Mouse (Mus musculus) MEL (cell line): ENCODE data around the gene Pigb. TPM values are rescaled to one million over a fixed set of nuclear protein-coding genes. Genes with fewer than 3 reads are reported as not detected.

Source experiments
- DNase-seq: peaks from one replicate; pipeline ENCODE4 v3.0.0; 2011; ENCODE audit warnings: low read depth, low spot score
- H3K27ac ChIP-seq: 2 replicates; pipeline ENCODE4 v1.5.1; 2012; ENCODE audit warnings: low read depth, mild to moderate bottlenecking, control low read depth, low read length, moderate library complexity; ENCODE audit not compliant: control insufficient read depth
- H3K27me3 ChIP-seq, 2 experiments: fragments of 150-350 bp in 1 of 2; sonication (generic) in 1 of 2; 2 replicates each; pipeline ENCODE4 v1.6.1; 2012; ENCODE audit warnings: low read length in 2 of 2, mild to moderate bottlenecking in 2 of 2, improper control_type of control experiment in 1 of 2, moderate library complexity in 1 of 2; ENCODE audit not compliant: insufficient read depth in 2 of 2, control insufficient read depth in 1 of 2
- H3K36me3 ChIP-seq, 2 experiments: 2 replicates each; pipeline ENCODE4 v1.6.1; 2012 to 2014; ENCODE audit warnings: low read length in 2 of 2, improper control_type of control experiment in 1 of 2, inconsistent platforms in 1 of 2, mild to moderate bottlenecking in 1 of 2; ENCODE audit not compliant: insufficient read depth in 2 of 2, control insufficient read depth in 1 of 2
- H3K4me1 ChIP-seq, 2 experiments: fragments of 150-350 bp in 1 of 2; sonication (generic) in 1 of 2; 2 replicates each; pipeline ENCODE4 v1.6.1; 2012; ENCODE audit warnings: low read length in 2 of 2, improper control_type of control experiment in 1 of 2, mild to moderate bottlenecking in 1 of 2; ENCODE audit not compliant: insufficient read depth in 2 of 2, control insufficient read depth in 1 of 2
- H3K4me3 ChIP-seq, 2 experiments: fragments of 150-350 bp in 1 of 2; sonication (generic) in 1 of 2; 2 replicates each; pipeline ENCODE4 v1.5.1; 2012; ENCODE audit warnings: low read depth in 2 of 2, low read length in 2 of 2, mild to moderate bottlenecking in 2 of 2, moderate library complexity in 2 of 2, control low read depth in 1 of 2, improper control_type of control experiment in 1 of 2; ENCODE audit not compliant: control insufficient read depth in 1 of 2, insufficient read depth in 1 of 2
- H3K79me2 ChIP-seq: 2 replicates; pipeline ENCODE4 v1.6.1; 2012; ENCODE audit warnings: mild to moderate bottlenecking, low read length, moderate library complexity; ENCODE audit not compliant: control insufficient read depth, poor library complexity, insufficient read depth
- H3K9ac ChIP-seq: 2 replicates; pipeline ENCODE4 v1.6.1; 2012; ENCODE audit warnings: low read depth, mild to moderate bottlenecking, control low read depth, low read length, moderate library complexity; ENCODE audit not compliant: control insufficient read depth, poor library complexity, severe bottlenecking
- H3K9me3 ChIP-seq: fragments of 150-350 bp; sonication (generic); replicated peaks from 2 replicates; pipeline ENCODE4 v1.6.1; 2012; ENCODE audit warnings: mild to moderate bottlenecking, low read length, improper control_type of control experiment, moderate library complexity; ENCODE audit not compliant: insufficient read depth
- BHLHE40 ChIP-seq: IDR thresholded peaks from 2 replicates; pipeline ENCODE4 v1.6.1; 2012; ENCODE audit warnings: low read depth, mild to moderate bottlenecking, inconsistent platforms, low read length, improper control_type of control experiment, borderline replicate concordance
- CTCF ChIP-seq, 3 experiments: IDR thresholded peaks in 2 of 3; conservative IDR thresholded peaks in 1 of 3; 2 replicates each; pipeline ENCODE4 v1.5.1; 2011 to 2012; ENCODE audit warnings: low read length in 3 of 3, low read depth in 2 of 3, mild to moderate bottlenecking in 2 of 3, improper control_type of control experiment in 1 of 3, inconsistent platforms in 1 of 3, mixed read lengths in 1 of 3, moderate library complexity in 1 of 3; ENCODE audit not compliant: control insufficient read depth in 1 of 3, insufficient read depth in 1 of 3, poor library complexity in 1 of 3, severe bottlenecking in 1 of 3
- E2F4 ChIP-seq: IDR thresholded peaks from 2 replicates; pipeline ENCODE4 v1.6.1; 2011; ENCODE audit warnings: low read depth, low read length, improper control_type of control experiment, borderline replicate concordance
- GATA1 ChIP-seq: IDR thresholded peaks from 2 replicates; pipeline ENCODE4 v1.6.1; 2011; ENCODE audit warnings: low read depth, low read length, improper control_type of control experiment
- HCFC1 ChIP-seq: IDR thresholded peaks from 2 replicates; pipeline ENCODE4 v1.6.1; 2012; ENCODE audit warnings: low read depth, mild to moderate bottlenecking, inconsistent platforms, low read length, improper control_type of control experiment, moderate library complexity
- JUND ChIP-seq: IDR thresholded peaks from 2 replicates; pipeline ENCODE4 v1.6.1; 2011; ENCODE audit warnings: low read depth, mild to moderate bottlenecking, improper control_type of control experiment, low read length
- MAFK ChIP-seq: IDR thresholded peaks from 2 replicates; pipeline ENCODE4 v1.6.1; 2011; ENCODE audit warnings: low read depth, mild to moderate bottlenecking, low read length, improper control_type of control experiment, borderline replicate concordance
- MXI1 ChIP-seq: IDR thresholded peaks from 2 replicates; pipeline ENCODE4 v1.6.1; 2011; ENCODE audit warnings: mild to moderate bottlenecking, low read depth, low read length, improper control_type of control experiment
- MYB ChIP-seq: IDR thresholded peaks from 2 replicates; pipeline ENCODE4 v1.6.1; 2011; ENCODE audit warnings: mild to moderate bottlenecking, low read depth, low read length, improper control_type of control experiment
- MYC ChIP-seq: IDR thresholded peaks from 2 replicates; pipeline ENCODE4 v1.6.1; 2011; ENCODE audit warnings: low read depth, mild to moderate bottlenecking, low read length, improper control_type of control experiment, moderate library complexity
- RAD21 ChIP-seq: IDR thresholded peaks from 2 replicates; pipeline ENCODE4 v1.6.1; 2011; ENCODE audit warnings: mild to moderate bottlenecking, low read depth, low read length, improper control_type of control experiment
- TBP ChIP-seq: IDR thresholded peaks from 2 replicates; pipeline ENCODE4 v1.8.0; 2011; ENCODE audit warnings: low read depth, low read length, improper control_type of control experiment
- USF1 ChIP-seq: IDR thresholded peaks from 2 replicates; pipeline ENCODE4 v1.6.1; 2014; ENCODE audit warnings: low read depth, mild to moderate bottlenecking, inconsistent platforms, low read length, improper control_type of control experiment, moderate library complexity
- ZMIZ1 ChIP-seq: IDR thresholded peaks from 2 replicates; pipeline ENCODE4 v1.6.1; 2012; ENCODE audit warnings: low read depth, mild to moderate bottlenecking, inconsistent platforms, low read length, improper control_type of control experiment, moderate library complexity
- ZNF384 ChIP-seq: IDR thresholded peaks from 2 replicates; pipeline ENCODE4 v1.6.1; 2012; ENCODE audit warnings: low read depth, mild to moderate bottlenecking, inconsistent platforms, low read length, improper control_type of control experiment
- polyA plus RNA-seq, 2 experiments: library from polyadenylated mRNA; stranded (reverse) in 1 of 2; unstranded in 1 of 2; fragments of >175 nt in 1 of 2; fragments of >200 nt in 1 of 2; gene quantifications; 2 replicates each; pipeline versions ENCODE4 v1.2.1 to v1.2.4; 2012; ENCODE audit warnings: low replicate concordance in 2 of 2, low read depth in 1 of 2; ENCODE audit not compliant: insufficient read length in 2 of 2, insufficient read depth in 1 of 2, missing spikeins in 1 of 2
- total RNA-seq: library from RNA; depleted of rRNA; stranded (reverse); fragments of 300-350 nt; gene quantifications from 2 replicates; pipeline ENCODE4 v1.2.3, GENCODE M21; 2012; rRNA removed

Gene Pigb
- 3.5 and 3.7 TPM in 2 replicates for total RNA-seq
- 10 to 100 TPM in 1 of 2 experiments, not detected in 1; 12.0 TPM for polyA plus RNA-seq

GRCm38 (mm10) chr9:73040080-73040479 lies at the start of gene Pigb:
Gene Pigb, minus strand, starts transcription at chr9:73040378.
- H3K36me3 ChIP-seq: peaks cover 0 to 5% of the 10 kb centered on the region in 2 experiments; a peak in 1 of 4 replicates
- H3K4me3 ChIP-seq: peak within 1 kb of the TSS; percentile 85 to 93
- no peak; the same call in 1 of the 2 replicates for TF ChIP-seq ZMIZ1
- TF ChIP-seq ZNF384: no peak
- no peak for TF ChIP-seq JUND
- TF ChIP-seq E2F4: no peak
- no peak for TF ChIP-seq GATA1
- no peak for TF ChIP-seq HCFC1
- TF ChIP-seq USF1: no peak
- no peak for TF ChIP-seq MXI1
- TF ChIP-seq MAFK: no peak
- 0 out of 2 replicates have a peak, but pooled peaks have one; percentile 9 for TF ChIP-seq MYC
- TF ChIP-seq TBP: peak; percentile 44; the same call in 1 of the 2 replicates
- H3K27ac ChIP-seq: peak within 1 kb of the TSS; percentile 78
- H3K79me2 ChIP-seq: peaks cover 14% of the 10 kb centered on the region
- H3K4me1 ChIP-seq: peaks cover 0 to 9% of the 10 kb centered on the region in 2 experiments; a peak in 2 of 4 replicates
- H3K9me3 ChIP-seq: no peaks in the 10 kb centered on the region
- no peaks in the 10 kb centered on the region for H3K27me3 ChIP-seq
- peak within 1 kb of the TSS; percentile 95 for H3K9ac ChIP-seq
- DNase-seq: peak; percentile 50

GRCm38 (mm10) chr9:73089222-73089920 lies 49.2 kb upstream of the Pigb start:
- H3K27ac ChIP-seq: no peak overlapping the region
- no peak overlapping the region for H3K9ac ChIP-seq
- H3K9me3 ChIP-seq: no peaks in the 10 kb centered on the region
- no peaks in the 10 kb centered on the region for H3K79me2 ChIP-seq
- TF ChIP-seq RAD21 (no peak), CTCF (IDR thresholded peaks at IDR 0.05 in 2 of 3, conservative IDR thresholded peaks at IDR 0.05 in 1 of 3; ENCODE audit: control insufficient read depth in 1 of 3, insufficient read depth in 1 of 3, low read depth in 2 of 3, low read length in 3 of 3, poor library complexity in 1 of 3, severe bottlenecking in 1 of 3) (no peak)
- no peak for DNase-seq
- H3K4me3 ChIP-seq: no peak overlapping the region
- no peaks in the 10 kb centered on the region for H3K27me3 ChIP-seq
- peaks cover 11 to 17% of the 10 kb centered on the region in 2 experiments for H3K4me1 ChIP-seq
- peaks cover 0 to 13% of the 10 kb centered on the region in 2 experiments; a peak in 2 of 4 replicates for H3K36me3 ChIP-seq

DNA sequence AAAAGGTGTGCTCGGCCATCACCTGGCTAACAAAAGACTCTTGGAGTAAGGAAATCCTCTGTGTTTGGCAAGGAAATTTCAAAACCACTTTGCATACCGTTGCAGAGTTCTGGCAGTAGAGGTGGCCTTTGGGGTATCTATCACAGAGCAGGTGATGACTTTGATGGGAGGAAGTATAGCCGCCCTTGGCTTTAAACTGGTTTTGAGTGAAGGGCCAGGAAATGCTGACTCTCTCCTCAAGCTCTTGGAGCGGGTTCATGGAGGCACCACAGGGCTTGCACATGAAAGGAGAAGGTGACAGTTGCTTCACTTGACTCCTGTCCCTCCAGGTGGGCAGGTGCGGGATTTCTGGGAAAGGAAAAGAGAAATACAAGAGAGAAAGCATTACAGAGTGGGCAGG lies 47.4 kb upstream of the Pigb start:
- DNase-seq: no peak
- no peak for TF ChIP-seq BHLHE40
- no peak for TF ChIP-seq MYB
- Histone ChIP-seq H3K27ac (no peak overlapping the region), H3K36me3 (peaks cover 0 to 13% of the 10 kb centered on the region in 2 experiments; a peak in 2 of 4 replicates), H3K27me3 (no peaks in the 10 kb centered on the region), H3K4me3 (no peak overlapping the region), H3K4me1 (peaks cover 11 to 17% of the 10 kb centered on the region in 2 experiments), H3K9me3 (no peaks in the 10 kb centered on the region), H3K79me2 (no peaks in the 10 kb centered on the region), H3K9ac (no peak overlapping the region)
